In genomic region chr11:120831659-120832440, GRCm38 (mm10) we compare ENCODE assay signal across 16 mouse cellular contexts.
"Had no signal": no experiment of that assay in that cellular context is flagged by ENCODE, and none has a peak within 500 bp of the region (broad histone marks: within the 10 kb centered on the region; RNA-seq: fewer than 3 reads in every experiment).

No protein-coding gene starts in this region.

- DNase-seq: lung, adult 2 months; lung, postnatal 14 days; lung, postnatal 36 days; right cerebral cortex, postnatal 14 days; thymus, adult 2 months; thymus, postnatal 25 days; thymus, postnatal 4 days had no signal

- H3K9ac ChIP-seq: lung, embryonic 15.5 days; midbrain, embryonic 12.5 days; midbrain, embryonic 15.5 days; neural tube, embryonic 12.5 days; stomach, embryonic 15.5 days had no signal

- ATAC-seq: lung, postnatal 0 days; midbrain, embryonic 15.5 days had no signal

- H3K27ac ChIP-seq: macrophage; midbrain, embryonic 15.5 days; neural tube, embryonic 12.5 days; stomach, embryonic 15.5 days; stomach, postnatal 0 days had no signal

- H3K9me3 ChIP-seq: lung, embryonic 15.5 days; megakaryocyte, embryonic 14.5 days; midbrain, embryonic 12.5 days; midbrain, embryonic 15.5 days; neural tube, embryonic 12.5 days; stomach, embryonic 15.5 days had no signal

- H3K36me3 ChIP-seq: lung, embryonic 15.5 days; midbrain, embryonic 12.5 days; midbrain, embryonic 15.5 days; neural tube, embryonic 12.5 days; stomach, embryonic 15.5 days had no signal

- H3K4me2 ChIP-seq: lung, embryonic 15.5 days; midbrain, embryonic 12.5 days; midbrain, embryonic 15.5 days; neural tube, embryonic 12.5 days; stomach, embryonic 15.5 days had no signal

- H3K4me1 ChIP-seq: midbrain, embryonic 15.5 days had no signal

- H3K4me3 ChIP-seq: lung, embryonic 15.5 days; megakaryocyte, embryonic 14.5 days; midbrain, embryonic 12.5 days; midbrain, embryonic 15.5 days; neural tube, embryonic 12.5 days; stomach, embryonic 15.5 days had no signal

- H3K27me3 ChIP-seq: lung, embryonic 15.5 days; midbrain, embryonic 15.5 days; neural tube, embryonic 12.5 days; stomach, embryonic 15.5 days had no signal
